Mouse (Mus musculus): ENCODE results near the gene Fcor.
A peak's percentile ranks its signal among the peaks of the same experiment; 100 is the strongest.

- TF ChIP-seq CTCF (IDR thresholded peaks at IDR 0.05; ENCODE audit: low read depth), result peak; percentile 97
- no peak for TF ChIP-seq EP300 (IDR thresholded peaks at IDR 0.05; ENCODE audit: low read depth)
These were observed 4.2 kb upstream of the Fcor start, which contains the start of gene Trappc5 for GRCm38 (mm10) chr8:3676131-3676992.
